Mouse (Mus musculus) bone marrow macrophage, adult 2 months (primary cell): ENCODE results near the gene Ssh3.

Source experiments
- CTCF ChIP-seq: IDR thresholded peaks from 2 replicates; pipeline ENCODE4 v1.5.1; 2012; ENCODE audit warnings: low read depth, mild to moderate bottlenecking, low read length, moderate library complexity
- POLR2A ChIP-seq: IDR thresholded peaks from 2 replicates; pipeline ENCODE4 v1.6.1; 2012; ENCODE audit warnings: mild to moderate bottlenecking, low read depth, low read length, borderline replicate concordance

DNA sequence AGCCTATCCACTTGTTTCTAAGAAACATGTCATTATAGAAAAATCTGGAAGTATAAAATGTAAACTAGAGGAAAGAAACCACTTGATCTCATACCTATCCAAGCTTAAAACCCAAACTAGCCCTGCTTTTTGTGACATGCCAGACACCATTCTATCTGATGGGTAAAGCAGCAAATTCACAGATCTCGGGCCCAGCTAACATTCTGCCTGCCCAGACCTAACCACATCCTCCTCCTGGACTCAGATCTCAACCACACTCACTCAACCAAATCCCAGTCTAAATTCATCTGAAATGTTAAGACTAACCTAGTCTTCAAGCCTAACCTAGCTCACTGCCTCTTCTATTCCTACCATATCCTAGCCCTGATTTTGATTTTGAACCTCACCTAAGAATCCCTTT is 50.2 kb downstream of the Ssh3 start:
- TF ChIP-seq CTCF = no peak
- no peak for TF ChIP-seq POLR2A
